23 mouse cellular contexts compared by ENCODE assay signal in genomic region chr19:43415565-43415964, GRCm38 (mm10). TPM values are rescaled to one million over a fixed set of nuclear protein-coding genes. Genes with fewer than 3 reads are reported as not detected.
DNase-seq lines count a peak whose midpoint lies in the region; ATAC-seq and TF ChIP-seq lines count a peak whose summit lies in the region.
"Had no signal": no experiment of that assay in that cellular context is flagged by ENCODE, and none has a peak within 500 bp of the region (broad histone marks: within the 10 kb centered on the region; RNA-seq: fewer than 3 reads in every experiment).

No protein-coding gene starts in this region.

- no peak for TF ChIP-seq CTCF in lung, embryonic 14.5 days (IDR thresholded peaks at IDR 0.05; ENCODE audit: low read depth)
- no peak for TF ChIP-seq CTCF in brain, embryonic 14.5 days (IDR thresholded peaks at IDR 0.05; ENCODE audit: borderline replicate concordance, extremely low read depth, insufficient read depth, insufficient read length)
- no peak for TF ChIP-seq CTCF in heart, adult 2 months (IDR thresholded peaks at IDR 0.05)

- H3K27ac ChIP-seq in lung, embryonic 14.5 days (ENCODE audit: low read depth) = no peak overlapping the region
- no peak overlapping the region for H3K27ac ChIP-seq in midbrain, embryonic 11.5 days (ENCODE audit: low read depth, low read length)
- H3K27ac ChIP-seq in midbrain, embryonic 16.5 days (ENCODE audit: low read length) = no peak overlapping the region
- 0 out of 2 replicates have a peak overlapping the region, but pooled peaks have one; percentile 21 for H3K27ac ChIP-seq in stomach, embryonic 15.5 days
- H3K27ac ChIP-seq in heart, adult 2 months = no peak overlapping the region
- H3K27ac ChIP-seq in forebrain, embryonic 16.5 days (ENCODE audit: low read length) = no peak overlapping the region
- H3K27ac ChIP-seq: forebrain, embryonic 12.5 days; hindbrain, embryonic 10.5 days; hindbrain, embryonic 14.5 days had no signal

- H3K9me3 ChIP-seq in lung, embryonic 14.5 days (ENCODE audit: low read depth, low read length) = no peaks in the 10 kb centered on the region
- no peaks in the 10 kb centered on the region for H3K9me3 ChIP-seq in midbrain, embryonic 11.5 days (ENCODE audit: control insufficient read depth, low read length)
- H3K9me3 ChIP-seq in midbrain, embryonic 16.5 days (replicated peaks; ENCODE audit: control insufficient read depth, low read length, poor library complexity, severe bottlenecking) = no peaks in the 10 kb centered on the region
- H3K9me3 ChIP-seq in stomach, embryonic 15.5 days = no peaks in the 10 kb centered on the region
- no peaks in the 10 kb centered on the region for H3K9me3 ChIP-seq in forebrain, embryonic 16.5 days (ENCODE audit: control insufficient read depth, low read length)
- H3K9me3 ChIP-seq: forebrain, embryonic 12.5 days; G1E; heart, embryonic 12.5 days; hindbrain, embryonic 10.5 days had no signal

- no peak overlapping the region for H3K9ac ChIP-seq in lung, embryonic 14.5 days
- no peak overlapping the region for H3K9ac ChIP-seq in midbrain, embryonic 11.5 days (ENCODE audit: low read length)
- no peak overlapping the region for H3K9ac ChIP-seq in midbrain, embryonic 16.5 days (ENCODE audit: low read depth, low read length)
- H3K9ac ChIP-seq in stomach, embryonic 15.5 days = no peak overlapping the region
- H3K9ac ChIP-seq in heart, adult 2 months (ENCODE audit: low read depth, low read length) = no peak overlapping the region
- no peak overlapping the region for H3K9ac ChIP-seq in forebrain, embryonic 16.5 days (replicated peaks; ENCODE audit: low read depth, low read length)
- H3K9ac ChIP-seq: forebrain, embryonic 12.5 days; forebrain, postnatal 0 days; heart, embryonic 12.5 days; hindbrain, embryonic 14.5 days had no signal

- no peaks in the 10 kb centered on the region for H3K27me3 ChIP-seq in lung, embryonic 14.5 days (ENCODE audit: insufficient read depth, low read length)
- H3K27me3 ChIP-seq in midbrain, embryonic 11.5 days (ENCODE audit: control insufficient read depth, insufficient read depth, low read length) = no peaks in the 10 kb centered on the region
- no peaks in the 10 kb centered on the region for H3K27me3 ChIP-seq in midbrain, embryonic 16.5 days (ENCODE audit: control insufficient read depth, insufficient read depth, low read depth, low read length)
- H3K27me3 ChIP-seq in stomach, embryonic 15.5 days (replicated peaks) = no peaks in the 10 kb centered on the region
- H3K27me3 ChIP-seq in heart, adult 2 months (ENCODE audit: control insufficient read depth, insufficient read depth, low read length) = no peaks in the 10 kb centered on the region
- no peaks in the 10 kb centered on the region for H3K27me3 ChIP-seq in forebrain, embryonic 16.5 days (replicated peaks; ENCODE audit: control insufficient read depth, insufficient read depth, low read length)
- H3K27me3 ChIP-seq: forebrain, embryonic 12.5 days; heart, embryonic 12.5 days had no signal

- peak; percentile 67 for DNase-seq in lung, embryonic 14.5 days
- DNase-seq in lung, postnatal 14 days = no peak
- DNase-seq in midbrain, embryonic 11.5 days (ENCODE audit: low spot score, missing footprints) = peak; percentile 78
- peak; percentile 8 for DNase-seq in brain, embryonic 14.5 days (ENCODE audit: low read depth)
- DNase-seq in heart, adult 2 months = no peak
- DNase-seq: adrenal gland, postnatal 14 days; cerebellum, adult 2 months; cerebellum, postnatal 10 days; forebrain, postnatal 0 days; gastrocnemius, postnatal 14 days had no signal

- TF ChIP-seq EP300 in heart, adult 2 months (IDR thresholded peaks at IDR 0.05; ENCODE audit: insufficient read depth, low read depth, low read length) = no peak

- no peak for ATAC-seq in lung, embryonic 14.5 days (ENCODE audit: insufficient read depth)
- no peak for ATAC-seq in midbrain, embryonic 11.5 days (ENCODE audit: low FRiP score)
- no peak for ATAC-seq in midbrain, embryonic 16.5 days
- ATAC-seq in stomach, embryonic 15.5 days (ENCODE audit: insufficient read depth, low FRiP score, low read depth) = peak; percentile 39; the same call in 1 of the 2 replicates
- no peak for ATAC-seq in forebrain, embryonic 16.5 days
- ATAC-seq: activated CD4-positive, CD25-positive, alpha-beta regulatory T cell, adult 4 months; CD4-positive, CD25-positive, alpha-beta regulatory T cell, adult 4 months; forebrain, postnatal 0 days; Patski had no signal

- intact Hi-C loops in heart, adult 2 months (cut with DNase I) = no loop called here

- H3K79me2 ChIP-seq in heart, adult 2 months (replicated peaks; ENCODE audit: control insufficient read depth, insufficient read depth, low read length) = no peaks in the 10 kb centered on the region

- H3K4me3 ChIP-seq in lung, embryonic 14.5 days (ENCODE audit: low read depth, low read length) = no peak overlapping the region
- H3K4me3 ChIP-seq in midbrain, embryonic 11.5 days (ENCODE audit: low read depth, low read length) = no peak overlapping the region
- no peak overlapping the region for H3K4me3 ChIP-seq in midbrain, embryonic 16.5 days (ENCODE audit: low read depth, low read length)
- H3K4me3 ChIP-seq in stomach, embryonic 15.5 days (replicated peaks) = no peak overlapping the region
- no peak overlapping the region for H3K4me3 ChIP-seq in heart, adult 2 months
- H3K4me3 ChIP-seq in forebrain, embryonic 16.5 days (replicated peaks; ENCODE audit: low read length) = no peak overlapping the region
- H3K4me3 ChIP-seq: forebrain, embryonic 12.5 days; heart, embryonic 12.5 days; hindbrain, embryonic 10.5 days had no signal

- no peaks in the 10 kb centered on the region for H3K4me1 ChIP-seq in lung, embryonic 14.5 days (ENCODE audit: insufficient read depth)
- H3K4me1 ChIP-seq in midbrain, embryonic 11.5 days (ENCODE audit: control insufficient read depth, insufficient read depth, low read length) = no peaks in the 10 kb centered on the region
- H3K4me1 ChIP-seq in midbrain, embryonic 16.5 days (ENCODE audit: control insufficient read depth, insufficient read depth, low read length) = no peaks in the 10 kb centered on the region
- no peaks in the 10 kb centered on the region for H3K4me1 ChIP-seq in stomach, embryonic 15.5 days
- no peaks in the 10 kb centered on the region for H3K4me1 ChIP-seq in heart, adult 2 months (ENCODE audit: control insufficient read depth, insufficient read depth, low read length)
- H3K4me1 ChIP-seq in forebrain, embryonic 16.5 days (replicated peaks; ENCODE audit: control insufficient read depth, insufficient read depth, low read length) = no peaks in the 10 kb centered on the region
- H3K4me1 ChIP-seq: forebrain, embryonic 12.5 days; heart, embryonic 12.5 days; hindbrain, embryonic 10.5 days had no signal

- 34% methylated on average over 2 of the region's 2 CpGs for WGBS in lung, embryonic 14.5 days
- 83% methylated on average over 2 of the region's 2 CpGs for WGBS in midbrain, embryonic 11.5 days
- 73% methylated on average over 2 of the region's 2 CpGs for WGBS in midbrain, embryonic 16.5 days
- 36% methylated on average over 2 of the region's 2 CpGs for WGBS in stomach, embryonic 15.5 days
- 48% methylated on average over 2 of the region's 2 CpGs for WGBS in heart, adult 2 months
- WGBS in forebrain, embryonic 16.5 days = 69% methylated on average over 2 of the region's 2 CpGs

- no peak for TF ChIP-seq POLR2A in brain, embryonic 14.5 days (IDR thresholded peaks at IDR 0.05; ENCODE audit: borderline replicate concordance, extremely low read depth, insufficient read depth, insufficient read length, poor library complexity, severe bottlenecking)
- no peak for TF ChIP-seq POLR2A in heart, adult 2 months (IDR thresholded peaks at IDR 0.05; ENCODE audit: insufficient read depth, low read depth, low read length)

- no peaks in the 10 kb centered on the region for H3K36me3 ChIP-seq in lung, embryonic 14.5 days (ENCODE audit: insufficient read depth)
- no peaks in the 10 kb centered on the region for H3K36me3 ChIP-seq in midbrain, embryonic 11.5 days (ENCODE audit: control insufficient read depth, insufficient read depth, low read length)
- H3K36me3 ChIP-seq in midbrain, embryonic 16.5 days (ENCODE audit: control insufficient read depth, insufficient read depth, low read length) = no peaks in the 10 kb centered on the region
- no peaks in the 10 kb centered on the region for H3K36me3 ChIP-seq in stomach, embryonic 15.5 days
- H3K36me3 ChIP-seq in heart, adult 2 months (ENCODE audit: control insufficient read depth, insufficient read depth, low read length) = no peaks in the 10 kb centered on the region
- no peaks in the 10 kb centered on the region for H3K36me3 ChIP-seq in forebrain, embryonic 16.5 days (ENCODE audit: control insufficient read depth, insufficient read depth)
- H3K36me3 ChIP-seq: forebrain, embryonic 12.5 days; G1E; heart, embryonic 12.5 days; hindbrain, embryonic 10.5 days had no signal

- H3K4me2 ChIP-seq in lung, embryonic 14.5 days = no peak overlapping the region
- H3K4me2 ChIP-seq in midbrain, embryonic 11.5 days = no peak overlapping the region
- H3K4me2 ChIP-seq in midbrain, embryonic 16.5 days (ENCODE audit: low read length) = no peak overlapping the region
- no peak overlapping the region for H3K4me2 ChIP-seq in stomach, embryonic 15.5 days
- H3K4me2 ChIP-seq in forebrain, embryonic 16.5 days (ENCODE audit: low read length) = no peak overlapping the region
- H3K4me2 ChIP-seq: forebrain, embryonic 12.5 days; heart, embryonic 12.5 days; hindbrain, embryonic 14.5 days had no signal

RNA-seq across cellular contexts. Expression of gene Cnnm1, which starts 24.7 kb away (rescaled TPM):
- 0.05 TPM in 1 of 2 replicates, not detected in the other for polyA plus RNA-seq in lung, embryonic 14.5 days (2014; fragmentation: Nextera tagmentation; extraction: Ambion mirVana)
- polyA plus RNA-seq in midbrain, embryonic 11.5 days (2014; fragmentation: Nextera tagmentation; extraction: Ambion mirVana) = 0.26 and 0.28 TPM in 2 replicates
- polyA plus RNA-seq in midbrain, embryonic 16.5 days (2015; fragmentation: Nextera tagmentation; extraction: Ambion mirVana) = 2.1 and 2.7 TPM in 2 replicates
- polyA plus RNA-seq in brain, embryonic 14.5 days (2012; rRNA removed) = 3.7 and 5.8 TPM in 2 replicates
- polyA plus RNA-seq in stomach, embryonic 15.5 days (2015; fragmentation: Nextera tagmentation; extraction: Ambion mirVana) = 0.30 and 0.72 TPM in 2 replicates
- total RNA-seq in heart, adult 2 months (2021) = under 1 TPM; 0.05 TPM
- 0.03 and 0.04 TPM in 2 replicates for polyA plus RNA-seq in heart, adult 2 months (2012; rRNA removed)
- polyA plus RNA-seq in forebrain, embryonic 16.5 days (2015; fragmentation: Nextera tagmentation; extraction: Ambion mirVana) = 1.8 and 2.1 TPM in 2 replicates
- polyA plus RNA-seq: activated CD4-positive, CD25-positive, alpha-beta regulatory T cell, adult 4 months; CD4-positive, CD25-positive, alpha-beta regulatory T cell, adult 4 months; Patski had no signal

RNA-seq across cellular contexts. Expression of gene Hpse2, which starts 27.4 kb away (rescaled TPM):
- 9.5 and 11.4 TPM in 2 replicates for polyA plus RNA-seq in lung, embryonic 14.5 days (2014; fragmentation: Nextera tagmentation; extraction: Ambion mirVana)
- polyA plus RNA-seq in midbrain, embryonic 11.5 days (2014; fragmentation: Nextera tagmentation; extraction: Ambion mirVana) = 0.04 TPM in 1 of 2 replicates, not detected in the other
- 0.21 and 0.24 TPM in 2 replicates for polyA plus RNA-seq in midbrain, embryonic 16.5 days (2015; fragmentation: Nextera tagmentation; extraction: Ambion mirVana)
- 0.08 and 0.18 TPM in 2 replicates for polyA plus RNA-seq in brain, embryonic 14.5 days (2012; rRNA removed)
- polyA plus RNA-seq in stomach, embryonic 15.5 days (2015; fragmentation: Nextera tagmentation; extraction: Ambion mirVana) = 6.5 and 7.0 TPM in 2 replicates
- under 1 TPM in 1 of 2 experiments, not detected in 1; 0.25 TPM for total RNA-seq in heart, adult 2 months (2021)
- 0.03 and 0.14 TPM in 2 replicates for polyA plus RNA-seq in heart, adult 2 months (2012; rRNA removed)
- polyA plus RNA-seq in forebrain, embryonic 16.5 days (2015; fragmentation: Nextera tagmentation; extraction: Ambion mirVana) = 0.11 and 0.13 TPM in 2 replicates
- total RNA-seq: adrenal gland, adult 18-20 months; adrenal gland, postnatal 14 days; gastrocnemius, adult 18-20 months had no signal
- polyA plus RNA-seq: G1E; hindbrain, embryonic 14.5 days; Patski had no signal

Comparison
In these comparisons a context has a peak if more than half of its experiments do, and no peak if none do; other contexts are left out.
1. DNase-seq: peak in lung, embryonic 14.5 days (single experiment), midbrain, embryonic 11.5 days (single experiment) and brain, embryonic 14.5 days (single experiment); none in lung, postnatal 14 days (single experiment) and heart, adult 2 months (0 of 2).